Mouse (Mus musculus) embryonic fibroblast, embryonic 13.5 days (primary cell): ENCODE measurements around the gene Ccnq.

Source experiments
- CTCF ChIP-seq: IDR thresholded peaks from 2 replicates; pipeline ENCODE4 v1.5.1; 2011; ENCODE audit warnings: mild to moderate bottlenecking, control low read depth, low read length, moderate library complexity, borderline replicate concordance; ENCODE audit not compliant: insufficient read depth
- POLR2A ChIP-seq: IDR thresholded peaks from 2 replicates; pipeline ENCODE4 v1.6.1; 2011; ENCODE audit warnings: low read depth, mild to moderate bottlenecking, control low read depth, low read length, moderate library complexity

DNA sequence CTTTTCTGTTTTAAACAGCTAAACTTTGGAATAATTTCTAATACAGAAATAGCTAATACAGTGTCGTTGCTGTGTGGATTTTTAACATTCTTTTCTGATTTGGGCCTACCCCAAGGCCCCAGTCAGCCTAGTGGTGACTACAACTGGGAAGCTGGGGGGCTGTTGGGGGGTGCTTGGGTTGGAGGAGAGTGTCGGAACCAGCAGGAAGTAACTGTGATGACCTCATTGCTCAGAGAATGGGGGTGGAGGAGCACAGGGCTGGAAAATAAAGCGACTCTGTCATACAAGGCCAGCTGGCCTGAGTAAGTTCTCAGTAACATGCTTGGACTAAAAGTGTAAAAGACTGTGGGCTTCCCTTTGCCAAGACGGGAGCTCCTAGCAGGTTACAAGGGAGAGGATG lies 6.1 kb downstream of the Ccnq start:
- TF ChIP-seq POLR2A, result no peak
- no peak for TF ChIP-seq CTCF
